Mouse (Mus musculus) forebrain, embryonic 13.5 days (tissue): Measurements from ENCODE around the gene Gm1673. TPM values are rescaled to one million over a fixed set of nuclear protein-coding genes. Genes with fewer than 3 reads are reported as not detected.
"Not testable (repeated sequence)": the region's sequence is repeated elsewhere in the genome, so short reads cannot be mapped to it uniquely, and the experiment has no call there.

Experiments
- ATAC-seq: fragments of 200-750 bp; cut with Nextera tagmentation; 2 replicates; pipeline ENCODE4 v1.8.0; 2017
- H3K27ac ChIP-seq: fragments of 300-500 bp; sonication (generic); 2 replicates; pipeline ENCODE4 v1.5.1; 2015; ENCODE audit warnings: inconsistent platforms, mild to moderate bottlenecking, moderate library complexity
- H3K27me3 ChIP-seq: fragments of 300-500 bp; sonication (generic); 2 replicates; pipeline ENCODE4 v1.6.1; 2015; ENCODE audit warnings: mild to moderate bottlenecking, inconsistent platforms
- H3K36me3 ChIP-seq: fragments of 300-500 bp; sonication (generic); 2 replicates; pipeline ENCODE4 v1.6.1; 2015; ENCODE audit warnings: mild to moderate bottlenecking, inconsistent platforms; ENCODE audit not compliant: poor library complexity, severe bottlenecking
- H3K4me1 ChIP-seq: fragments of 300-500 bp; sonication (generic); 2 replicates; pipeline ENCODE4 v1.6.1; 2015; ENCODE audit warnings: inconsistent platforms
- H3K4me2 ChIP-seq: fragments of 300-500 bp; sonication (generic); 2 replicates; pipeline ENCODE4 v1.6.1; 2015; ENCODE audit warnings: inconsistent platforms, mild to moderate bottlenecking, moderate library complexity
- H3K4me3 ChIP-seq: fragments of 300-500 bp; sonication (generic); 2 replicates; pipeline ENCODE4 v1.5.1; 2015; ENCODE audit warnings: mild to moderate bottlenecking, inconsistent platforms
- H3K9ac ChIP-seq: fragments of 300-500 bp; sonication (generic); 2 replicates; pipeline ENCODE4 v1.6.1; 2015; ENCODE audit warnings: mild to moderate bottlenecking, inconsistent platforms
- H3K9me3 ChIP-seq: fragments of 300-500 bp; sonication (generic); replicated peaks from 2 replicates; pipeline ENCODE4 v1.6.1; 2016; ENCODE audit warnings: inconsistent platforms
- WGBS: fragments of 180-500 bp; shearing (Covaris S2); methylation state at CpG from one replicate; pipeline ENCODE4 v1.1.7; 2015; 5-methylcytosine and 5-hydroxymethylcytosine counted together
- polyA plus RNA-seq: library from polyadenylated mRNA; unstranded; fragments of >200 nt; fragmentation: Nextera tagmentation; extraction: Ambion mirVana; gene quantifications from 2 replicates; pipeline ENCODE4 v1.2.1, GENCODE M21; 2015

Gene Gm1673
- polyA plus RNA-seq: 477 and 493 TPM in 2 replicates

DNA sequence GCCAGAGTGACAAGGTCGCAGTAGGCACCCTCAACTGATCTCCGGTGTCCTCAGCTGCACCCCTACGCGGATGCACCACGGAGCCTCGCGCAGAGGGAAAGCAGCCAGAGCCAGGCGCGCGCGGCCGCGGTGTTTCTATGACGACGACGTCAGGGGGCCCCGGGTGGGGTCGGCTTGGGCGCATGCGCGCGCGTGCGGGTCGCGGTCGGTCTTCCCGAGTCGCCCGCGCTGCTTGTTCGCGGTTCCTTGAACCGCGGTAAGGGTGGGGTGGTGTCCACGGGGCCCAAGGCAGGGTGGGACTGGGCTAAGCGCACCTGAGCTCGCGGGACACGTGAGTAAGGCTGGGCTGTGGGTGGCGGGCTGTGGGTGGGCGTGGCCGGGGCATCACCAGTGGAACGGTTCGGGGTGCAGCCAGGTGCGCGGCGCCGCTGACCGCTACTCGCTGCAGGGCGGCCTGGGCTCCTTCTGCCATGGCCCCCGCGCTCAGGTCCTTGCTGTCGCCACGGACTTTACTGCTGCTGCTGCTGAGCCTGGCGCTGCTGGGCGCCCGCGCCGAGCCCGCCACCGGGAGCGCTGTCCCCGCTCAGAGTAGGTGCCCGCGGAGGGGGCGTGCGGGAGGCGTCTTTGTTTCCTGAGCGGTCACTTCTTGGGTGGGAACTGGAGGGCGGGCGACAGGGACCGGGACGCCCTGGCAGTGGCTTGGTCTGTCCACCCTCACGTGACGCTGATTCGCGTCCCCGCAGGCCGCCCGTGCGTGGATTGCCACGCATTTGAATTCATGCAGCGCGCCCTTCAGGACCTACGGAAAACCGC is at the start of gene Gm1673:
Gm1673 (plus strand) TSS at position 125 of the 813 bp plus-strand sequence.
- 0% methylated on average over 83 of the region's 88 CpGs for WGBS
- H3K4me3 ChIP-seq: peak within 1 kb of the TSS; percentile 96
- peaks cover 19% of the 10 kb centered on the region for H3K36me3 ChIP-seq
- H3K9ac ChIP-seq: peak within 1 kb of the TSS; percentile 94
- H3K27ac ChIP-seq: peak within 1 kb of the TSS; percentile 88
- H3K9me3 ChIP-seq: no peaks in the 10 kb centered on the region
- H3K4me2 ChIP-seq: peak within 1 kb of the TSS; percentile 89
- H3K4me1 ChIP-seq: peaks cover 31% of the 10 kb centered on the region
- H3K27me3 ChIP-seq: no peaks in the 10 kb centered on the region
- peak; percentile 91 for ATAC-seq

DNA sequence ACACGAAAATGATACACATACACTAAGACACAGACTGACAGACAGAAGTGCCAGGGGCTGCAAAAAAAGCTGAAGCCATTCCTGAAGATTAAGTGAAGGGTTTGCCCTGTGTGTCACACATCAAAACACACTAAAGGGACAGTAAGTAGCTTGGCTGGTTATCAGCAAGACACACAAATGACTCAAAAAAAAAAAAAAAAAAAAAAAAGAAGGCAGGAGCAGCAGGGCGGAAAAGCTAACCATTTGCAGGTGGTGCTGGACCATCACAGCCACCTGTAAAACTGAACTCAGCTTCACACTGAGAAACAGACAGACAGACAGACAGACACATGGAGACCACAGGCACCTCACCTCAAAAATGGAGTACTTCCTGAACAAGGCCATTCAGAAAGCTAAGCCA is 49.2 kb upstream of the Gm1673 start:
- ATAC-seq: no peak
- Histone ChIP-seq H3K4me3 (peak overlapping the region; percentile 7; the same call in 1 of the 2 replicates), H3K4me1 (peaks cover 28% of the 10 kb centered on the region), H3K27me3 (no peaks in the 10 kb centered on the region), H3K9me3 (no peaks in the 10 kb centered on the region), H3K36me3 (peaks cover 30% of the 10 kb centered on the region), H3K9ac (no peak overlapping the region; the same call in 1 of the 2 replicates), H3K27ac (no peak overlapping the region), H3K4me2 (peak overlapping the region; percentile 66)
- WGBS: 87% methylated on average over 2 of the region's 2 CpGs

DNA sequence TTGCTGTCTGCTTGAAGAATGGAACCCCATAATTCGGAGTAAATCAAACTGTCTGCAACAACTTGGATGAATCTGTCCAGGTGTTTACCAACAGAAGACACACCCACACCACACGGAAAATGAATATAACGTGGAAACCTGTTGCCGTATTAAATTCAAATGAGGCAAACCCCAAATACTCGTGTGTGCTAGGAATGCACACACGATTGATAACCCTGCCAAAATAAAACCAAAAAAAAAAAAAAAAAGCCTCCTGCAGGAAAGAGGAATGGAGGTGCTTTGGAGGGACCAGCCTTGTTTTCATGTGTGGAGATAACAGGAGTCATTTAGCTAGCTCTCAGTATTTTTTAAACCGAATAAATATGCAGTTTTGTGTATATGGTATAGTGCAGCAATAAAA is 48.4 kb upstream of the Gm1673 start:
- H3K9ac ChIP-seq: peak overlapping the region; percentile 92
- H3K9me3 ChIP-seq: no peaks in the 10 kb centered on the region; the same call in 1 of the 2 replicates
- 83% methylated on average over 7 of the region's 7 CpGs for WGBS
- H3K4me3 ChIP-seq: peak overlapping the region; percentile 91
- peak overlapping the region; percentile 66 for H3K4me2 ChIP-seq
- no peaks in the 10 kb centered on the region for H3K27me3 ChIP-seq
- ATAC-seq: no peak
- H3K4me1 ChIP-seq: peaks cover 28% of the 10 kb centered on the region
- no peak overlapping the region for H3K27ac ChIP-seq
- H3K36me3 ChIP-seq: peaks cover 26% of the 10 kb centered on the region

DNA sequence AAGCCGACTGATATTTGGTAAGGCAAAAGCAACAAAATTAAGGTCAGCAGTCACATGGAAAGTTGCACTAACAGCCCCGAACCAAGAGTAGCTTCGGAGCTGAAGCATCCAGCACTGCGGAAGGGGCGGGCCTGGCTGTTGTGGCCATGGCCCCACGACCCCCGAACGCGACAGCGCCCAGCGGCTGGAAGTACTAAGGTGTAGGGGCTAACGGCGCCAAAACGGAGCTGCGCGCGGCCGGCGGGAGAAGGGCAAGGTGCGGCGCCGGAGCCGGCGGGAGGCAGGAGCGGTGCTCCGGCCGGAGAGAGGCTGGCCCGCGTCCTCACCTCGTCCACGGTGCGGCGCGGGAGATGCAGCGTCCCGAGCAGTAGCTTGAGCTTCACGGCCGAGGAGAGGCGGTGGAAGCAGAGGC is 47.5 kb upstream of the Gm1673 start:
- no peaks in the 10 kb centered on the region for H3K27me3 ChIP-seq
- peaks cover 24% of the 10 kb centered on the region for H3K36me3 ChIP-seq
- peak overlapping the region; percentile 66 for H3K4me2 ChIP-seq
- H3K9me3 ChIP-seq: no peaks in the 10 kb centered on the region; the same call in 1 of the 2 replicates
- H3K9ac ChIP-seq: peak overlapping the region; percentile 92
- H3K27ac ChIP-seq: peak overlapping the region; percentile 93
- H3K4me1 ChIP-seq: peaks cover 28% of the 10 kb centered on the region
- peak overlapping the region; percentile 91 for H3K4me3 ChIP-seq
- under 1% methylated on average over 37 of the region's 39 CpGs for WGBS
- no peak; the same call in 1 of the 2 replicates for ATAC-seq

DNA sequence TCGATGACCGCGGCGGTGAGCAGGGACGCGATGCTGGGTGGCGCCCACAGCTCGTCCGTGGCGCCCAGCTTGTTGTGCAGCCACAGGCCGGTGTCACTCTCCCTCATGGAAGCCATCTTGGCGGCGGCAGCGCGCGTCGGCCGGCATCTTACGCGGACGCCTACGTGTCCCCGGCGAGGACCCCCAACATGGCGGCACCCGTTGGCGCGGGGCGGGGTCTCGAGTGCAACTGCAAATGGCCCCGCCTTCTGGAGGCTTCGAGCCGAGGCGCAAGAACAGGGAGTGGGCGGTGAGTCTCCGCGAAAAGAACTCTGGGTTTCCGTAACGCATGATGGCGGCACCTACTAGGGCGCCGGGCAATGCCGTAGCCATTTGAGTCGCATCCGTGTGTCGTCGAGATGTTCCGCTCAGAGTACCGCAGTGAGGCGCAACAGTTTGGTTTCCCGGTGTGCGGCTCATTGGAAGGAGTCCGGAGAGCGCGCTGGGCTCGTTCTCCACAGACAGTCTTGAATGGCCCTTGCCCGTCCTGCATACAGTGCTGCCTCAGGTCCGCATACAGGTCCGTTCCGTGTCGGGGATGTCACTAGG is 47.0 kb upstream of the Gm1673 start, which contains the start of gene Nelfa:
Nelfa (minus strand) TSS at position 294 of the 588 bp plus-strand sequence.
- under 1% methylated on average over 61 of the region's 61 CpGs for WGBS
- H3K27ac ChIP-seq: peak within 1 kb of the TSS; percentile 93

DNA sequence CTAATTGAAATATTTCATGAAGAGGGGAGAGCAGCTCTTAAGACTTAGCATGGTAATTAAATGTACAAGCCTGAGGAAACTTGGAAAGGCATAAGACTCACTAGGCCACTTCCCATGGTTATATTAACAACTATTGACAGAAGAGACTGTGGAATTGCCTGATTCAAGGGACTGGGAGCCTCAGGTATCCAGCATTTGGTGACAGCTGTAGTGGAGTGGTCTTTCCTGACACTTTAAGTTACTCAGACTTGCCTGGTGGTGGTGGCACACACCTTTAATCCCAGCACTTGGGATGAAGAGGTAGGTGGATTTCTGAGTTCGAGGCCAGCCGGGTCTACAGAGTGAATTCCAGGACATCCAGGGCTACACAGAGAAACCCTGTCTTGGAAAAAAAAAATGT is 46.0 kb upstream of the Gm1673 start:
- 98% methylated on average over 2 of the region's 2 CpGs for WGBS
- H3K27ac ChIP-seq: no peak overlapping the region
- peak overlapping the region; percentile 66 for H3K4me2 ChIP-seq
- ATAC-seq: no peak
- H3K4me1 ChIP-seq: peaks cover 28% of the 10 kb centered on the region
- H3K9ac ChIP-seq: no peak overlapping the region
- peaks cover 9% of the 10 kb centered on the region for H3K9me3 ChIP-seq
- peak overlapping the region; percentile 91; the same call in 1 of the 2 replicates for H3K4me3 ChIP-seq
- no peaks in the 10 kb centered on the region for H3K27me3 ChIP-seq
- peaks cover 13% of the 10 kb centered on the region for H3K36me3 ChIP-seq

More for the DNA sequence above, 47.0 kb upstream of the Gm1673 start, which contains the start of gene Nelfa:
- ATAC-seq: peak; percentile 98
- Histone ChIP-seq H3K4me2 (peak within 1 kb of the TSS; percentile 66), H3K4me1 (peaks cover 28% of the 10 kb centered on the region), H3K36me3 (peaks cover 22% of the 10 kb centered on the region), H3K4me3 (peak within 1 kb of the TSS; percentile 91), H3K27me3 (no peaks in the 10 kb centered on the region), H3K9me3 (peaks cover 4% of the 10 kb centered on the region), H3K9ac (peak within 1 kb of the TSS; percentile 92)

DNA sequence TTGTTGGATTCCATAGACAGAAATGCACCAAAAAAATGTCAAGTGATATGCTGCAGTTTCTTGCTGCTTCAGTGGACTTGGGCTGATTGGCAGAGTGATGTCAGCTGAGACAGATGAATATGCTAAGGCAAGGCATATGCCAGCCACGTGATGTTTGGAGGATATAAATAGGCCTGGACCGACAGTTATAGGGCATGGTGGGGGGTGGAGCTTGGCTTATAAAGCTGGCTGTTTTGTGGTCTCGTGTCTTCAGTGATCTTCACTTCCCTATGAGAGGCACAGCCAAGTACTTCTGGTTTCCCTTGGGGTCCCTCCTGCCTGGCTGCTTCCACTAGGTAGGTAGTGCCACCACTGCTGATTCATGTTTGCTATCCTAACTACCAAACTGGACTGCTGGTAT is 44.8 kb upstream of the Gm1673 start:
- Histone ChIP-seq H3K4me3 (no peak overlapping the region), H3K27me3 (no peaks in the 10 kb centered on the region), H3K9ac (no peak overlapping the region), H3K27ac (no peak overlapping the region), H3K9me3 (peaks cover 12% of the 10 kb centered on the region), H3K4me2 (no peak overlapping the region), H3K4me1 (peaks cover 27% of the 10 kb centered on the region), H3K36me3 (peaks cover 9% of the 10 kb centered on the region; the same call in 1 of the 2 replicates)
- no peak for ATAC-seq
- 97% methylated on average over 3 of the region's 3 CpGs for WGBS

DNA sequence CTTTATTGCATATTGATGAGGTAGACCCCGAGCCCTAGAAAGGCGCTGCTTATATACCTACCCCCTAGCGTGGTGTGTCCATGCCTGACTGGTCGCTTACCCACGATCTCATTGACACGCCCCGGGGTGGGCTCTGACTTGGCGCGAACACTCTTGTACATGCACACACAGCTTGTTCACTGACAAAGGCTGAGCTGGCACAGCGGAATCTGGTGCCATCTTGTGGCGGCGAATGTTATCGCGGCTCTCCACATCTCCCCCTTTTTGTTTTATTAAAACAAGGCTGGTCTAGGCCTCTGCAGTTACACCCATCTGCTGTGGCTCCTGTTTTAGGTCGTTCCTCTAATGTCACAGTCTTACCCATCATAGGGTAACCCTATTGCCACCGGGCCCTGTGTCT is 36.2 kb upstream of the Gm1673 start:
- H3K9me3 ChIP-seq: peaks cover 27% of the 10 kb centered on the region
- H3K27me3 ChIP-seq, H3K9ac ChIP-seq, H3K4me1 ChIP-seq, H3K36me3 ChIP-seq, H3K27ac ChIP-seq, ATAC-seq, H3K4me3 ChIP-seq, H3K4me2 ChIP-seq: not testable (repeated sequence)
- WGBS: 85% methylated on average over 16 of the region's 16 CpGs

DNA sequence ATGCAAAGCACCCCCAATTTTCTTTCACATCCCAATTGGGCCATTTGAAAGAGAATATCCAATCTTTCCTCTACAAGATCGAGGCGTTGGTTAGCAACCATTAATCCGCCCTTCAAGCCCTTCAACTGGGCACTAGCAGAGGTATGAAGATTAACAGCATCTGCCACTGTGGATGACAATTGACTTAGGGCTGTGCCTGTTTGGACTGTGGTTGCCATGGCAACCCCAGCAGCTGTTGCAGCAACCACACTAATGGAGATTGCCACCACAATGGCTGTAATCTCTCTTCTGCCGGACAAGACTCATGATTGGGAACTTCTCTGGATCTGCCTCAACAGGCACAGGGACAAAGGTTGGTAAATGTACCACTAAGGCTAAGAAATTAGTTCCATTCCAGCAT is 34.9 kb upstream of the Gm1673 start:
- ATAC-seq: no peak
- H3K9me3 ChIP-seq: peaks cover 23% of the 10 kb centered on the region
- no peak overlapping the region for H3K9ac ChIP-seq
- no peak overlapping the region for H3K4me3 ChIP-seq
- no peak overlapping the region for H3K27ac ChIP-seq
- no peak overlapping the region for H3K4me2 ChIP-seq
- 71% methylated on average over 4 of the region's 4 CpGs for WGBS
- no peaks in the 10 kb centered on the region for H3K4me1 ChIP-seq
- H3K36me3 ChIP-seq: no peaks in the 10 kb centered on the region
- H3K27me3 ChIP-seq: no peaks in the 10 kb centered on the region

DNA sequence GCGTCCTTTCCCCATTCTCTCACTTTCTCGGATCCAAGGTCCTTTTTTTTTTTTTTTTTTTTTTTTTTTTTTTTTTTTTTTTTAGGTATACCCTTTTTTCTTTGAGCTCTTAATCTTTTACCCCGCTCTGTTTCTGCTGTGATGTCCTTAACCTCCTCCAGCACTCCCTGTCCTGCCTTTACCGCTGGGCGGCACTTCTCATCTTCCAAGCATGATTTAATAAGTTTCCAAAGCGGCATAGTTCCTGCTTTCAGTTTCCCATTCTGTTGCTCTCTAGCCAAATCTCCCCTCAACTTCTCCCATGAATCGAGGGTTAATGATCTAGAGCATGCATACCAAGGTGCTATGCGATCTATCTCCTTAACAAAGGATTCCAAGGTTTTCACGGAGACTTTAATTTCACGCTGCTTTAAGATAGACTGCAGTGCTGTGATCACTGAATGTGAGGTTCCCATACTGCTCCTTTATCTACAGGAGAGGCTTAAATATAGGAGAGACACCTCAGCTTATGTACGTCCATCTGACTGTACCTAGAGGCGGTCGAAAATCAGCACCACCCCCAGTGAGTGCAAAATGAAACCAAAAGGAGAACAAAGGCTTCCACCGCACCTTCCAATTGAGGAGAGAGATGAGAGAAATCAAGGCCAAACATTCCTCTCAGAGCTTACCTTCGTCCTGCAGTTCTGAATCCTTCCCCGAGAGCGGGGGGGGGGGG is 29.6 kb upstream of the Gm1673 start:
- H3K9ac ChIP-seq: no peak overlapping the region
- H3K4me2 ChIP-seq: no peak overlapping the region
- no peaks in the 10 kb centered on the region for H3K4me1 ChIP-seq
- H3K9me3 ChIP-seq: peaks cover 24% of the 10 kb centered on the region
- no peak overlapping the region for H3K27ac ChIP-seq
- WGBS: 89% methylated on average over 17 of the region's 17 CpGs
- ATAC-seq: no peak
- H3K4me3 ChIP-seq: 0 out of 2 replicates have a peak overlapping the region, but pooled peaks have one; percentile 3
- H3K27me3 ChIP-seq: no peaks in the 10 kb centered on the region
- no peaks in the 10 kb centered on the region for H3K36me3 ChIP-seq

DNA sequence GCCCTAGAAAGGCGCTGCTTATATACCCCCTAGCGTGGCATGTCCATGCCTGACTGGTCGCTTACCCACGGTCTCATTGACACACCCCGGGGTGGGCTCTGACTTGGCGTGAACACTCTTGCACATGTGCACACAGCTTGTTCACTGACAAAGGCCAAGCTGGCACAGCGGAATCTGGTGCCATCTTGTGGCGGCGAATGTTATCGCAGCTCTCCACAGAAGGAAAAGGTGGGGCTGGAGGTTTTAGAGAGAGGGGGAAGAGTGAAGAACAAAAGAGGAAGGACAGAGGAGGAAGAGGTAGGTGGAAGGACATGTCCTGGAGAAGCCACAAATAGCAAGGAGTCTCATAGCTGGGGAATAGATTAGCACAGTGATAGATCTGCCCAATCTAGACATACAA is 28.9 kb upstream of the Gm1673 start:
- no peaks in the 10 kb centered on the region for H3K4me1 ChIP-seq
- no peaks in the 10 kb centered on the region for H3K27me3 ChIP-seq
- 0 out of 2 replicates have a peak overlapping the region, but pooled peaks have one; percentile 3 for H3K4me3 ChIP-seq
- H3K27ac ChIP-seq: no peak overlapping the region
- H3K36me3 ChIP-seq: no peaks in the 10 kb centered on the region
- 29% methylated on average over 10 of the region's 10 CpGs for WGBS
- H3K4me2 ChIP-seq: peak overlapping the region; percentile 28
- no peak overlapping the region for H3K9ac ChIP-seq
- peaks cover 26% of the 10 kb centered on the region for H3K9me3 ChIP-seq
- ATAC-seq: peak; percentile 70
